In the genomic region with DNA sequence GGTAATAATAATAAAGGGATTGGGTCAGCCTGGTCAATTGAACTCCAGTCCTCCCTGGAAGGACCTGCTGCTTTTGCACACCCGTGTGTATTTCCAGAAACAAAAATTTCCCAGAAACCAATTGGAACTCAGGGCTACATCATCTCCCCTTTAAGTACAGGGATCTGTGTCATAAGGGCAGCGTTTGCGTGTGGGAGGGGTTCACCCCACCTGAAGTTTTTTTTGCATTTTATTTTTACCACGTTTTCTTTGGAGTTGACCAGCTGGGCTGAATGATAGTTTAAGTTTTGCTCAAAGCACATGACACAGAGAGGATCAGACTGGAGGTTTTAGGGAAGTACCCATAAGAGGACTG, we compare ENCODE assay signal across 14 mouse cellular contexts. TPM values are rescaled to one million over a fixed set of nuclear protein-coding genes. Genes with fewer than 3 reads are reported as not detected.
DNase-seq lines count a peak whose midpoint lies in the region; ATAC-seq lines count a peak whose summit lies in the region.
"Had no signal": no experiment of that assay in that cellular context is flagged by ENCODE, and none has a peak within 500 bp of the region (broad histone marks: within the 10 kb centered on the region; RNA-seq: fewer than 3 reads in every experiment).

No protein-coding gene starts in this region.

- WGBS in kidney, embryonic 15.5 days, result 12% methylated on average over 4 of the region's 4 CpGs
- WGBS in hindbrain, embryonic 14.5 days, result 4% methylated on average over 4 of the region's 4 CpGs
- WGBS in neural tube, embryonic 13.5 days, result 4% methylated on average over 4 of the region's 4 CpGs
- WGBS in forebrain, embryonic 16.5 days, result 2% methylated on average over 4 of the region's 4 CpGs

- peak overlapping the region; percentile 61; the same call in 1 of the 2 replicates for H3K9ac ChIP-seq in kidney, embryonic 15.5 days
- H3K9ac ChIP-seq in hindbrain, embryonic 14.5 days, result peak overlapping the region; percentile 97
- peak overlapping the region; percentile 100 for H3K9ac ChIP-seq in neural tube, embryonic 13.5 days
- no peak overlapping the region for H3K9ac ChIP-seq in forebrain, embryonic 16.5 days (replicated peaks; ENCODE audit: low read depth, low read length)

- peak; percentile 61 for DNase-seq in adrenal gland, adult 2 months
- DNase-seq in adrenal gland, postnatal 25 days, result no peak
- DNase-seq in kidney, postnatal 14 days, result no peak
- DNase-seq in hindbrain, embryonic 14.5 days (ENCODE audit: low spot score), result no peak
- no peak for DNase-seq in thymus, postnatal 4 days
- DNase-seq: cerebellum, postnatal 14 days; gastrocnemius, postnatal 25 days; liver, embryonic 13.5 days; midbrain, embryonic 14.5 days; right cerebral cortex, adult 18-20 months had no signal

- peak overlapping the region; percentile 43 for H3K4me3 ChIP-seq in kidney, embryonic 15.5 days (replicated peaks)
- peak overlapping the region; percentile 48 for H3K4me3 ChIP-seq in hindbrain, embryonic 14.5 days (replicated peaks; ENCODE audit: low read length)
- H3K4me3 ChIP-seq in neural tube, embryonic 13.5 days, result peak overlapping the region; percentile 99
- H3K4me3 ChIP-seq in forebrain, embryonic 16.5 days (replicated peaks; ENCODE audit: low read length), result no peak overlapping the region

- no peaks in the 10 kb centered on the region for H3K9me3 ChIP-seq in kidney, embryonic 15.5 days (replicated peaks)
- no peaks in the 10 kb centered on the region for H3K9me3 ChIP-seq in hindbrain, embryonic 14.5 days (ENCODE audit: control insufficient read depth, low read length)
- no peaks in the 10 kb centered on the region for H3K9me3 ChIP-seq in neural tube, embryonic 13.5 days
- H3K9me3 ChIP-seq in forebrain, embryonic 16.5 days (ENCODE audit: control insufficient read depth, low read length), result no peaks in the 10 kb centered on the region
- H3K9me3 ChIP-seq: liver, embryonic 13.5 days had no signal

- no peak for ATAC-seq in kidney, embryonic 15.5 days (replicated peaks; ENCODE audit: low FRiP score)
- ATAC-seq in hindbrain, embryonic 14.5 days (ENCODE audit: low FRiP score), result no peak
- ATAC-seq in neural tube, embryonic 13.5 days (ENCODE audit: low read depth), result no peak
- no peak for ATAC-seq in forebrain, embryonic 16.5 days

- H3K36me3 ChIP-seq in kidney, embryonic 15.5 days, result peaks cover 39% of the 10 kb centered on the region
- 0 out of 2 replicates have a peak, but pooled peaks cover 5% of the 10 kb centered on the region for H3K36me3 ChIP-seq in hindbrain, embryonic 14.5 days (replicated peaks; ENCODE audit: control insufficient read depth, insufficient read depth)
- H3K36me3 ChIP-seq in neural tube, embryonic 13.5 days, result peaks cover 43% of the 10 kb centered on the region
- H3K36me3 ChIP-seq in forebrain, embryonic 16.5 days (ENCODE audit: control insufficient read depth, insufficient read depth), result no peaks in the 10 kb centered on the region
- H3K36me3 ChIP-seq: liver, embryonic 13.5 days had no signal

- H3K4me2 ChIP-seq in kidney, embryonic 15.5 days, result peak overlapping the region; percentile 76
- peak overlapping the region; percentile 77 for H3K4me2 ChIP-seq in hindbrain, embryonic 14.5 days (replicated peaks)
- H3K4me2 ChIP-seq in neural tube, embryonic 13.5 days, result peak overlapping the region; percentile 96
- no peak overlapping the region for H3K4me2 ChIP-seq in forebrain, embryonic 16.5 days (ENCODE audit: low read length)

- H3K27ac ChIP-seq in kidney, embryonic 15.5 days, result peak overlapping the region; percentile 100
- H3K27ac ChIP-seq in hindbrain, embryonic 14.5 days, result peak overlapping the region; percentile 99
- peak overlapping the region; percentile 100 for H3K27ac ChIP-seq in neural tube, embryonic 13.5 days (replicated peaks)
- H3K27ac ChIP-seq in forebrain, embryonic 16.5 days (ENCODE audit: low read length), result no peak overlapping the region

- H3K27me3 ChIP-seq in kidney, embryonic 15.5 days, result no peaks in the 10 kb centered on the region
- H3K27me3 ChIP-seq in hindbrain, embryonic 14.5 days (ENCODE audit: control insufficient read depth, insufficient read depth, low read length), result peaks cover 68% of the 10 kb centered on the region
- H3K27me3 ChIP-seq in neural tube, embryonic 13.5 days, result no peaks in the 10 kb centered on the region
- H3K27me3 ChIP-seq in forebrain, embryonic 16.5 days (replicated peaks; ENCODE audit: control insufficient read depth, insufficient read depth, low read length), result peaks cover 89% of the 10 kb centered on the region

- H3K4me1 ChIP-seq in kidney, embryonic 15.5 days, result peaks cover 95% of the 10 kb centered on the region
- peaks cover 26% of the 10 kb centered on the region for H3K4me1 ChIP-seq in hindbrain, embryonic 14.5 days (replicated peaks; ENCODE audit: control insufficient read depth, insufficient read depth, low read length)
- peaks cover 94% of the 10 kb centered on the region for H3K4me1 ChIP-seq in neural tube, embryonic 13.5 days (replicated peaks)
- peaks cover 5% of the 10 kb centered on the region for H3K4me1 ChIP-seq in forebrain, embryonic 16.5 days (replicated peaks; ENCODE audit: control insufficient read depth, insufficient read depth, low read length)

RNA-seq across cellular contexts. Expression of gene Hoxb2, which starts 7.8 kb away (rescaled TPM):
- 10 to 100 TPM; 18.7 to 22.6 TPM for total RNA-seq in adrenal gland, adult 2 months (2021)
- 69.6 and 86.1 TPM in 2 replicates for polyA plus RNA-seq in adrenal gland, adult 2 months (2012; rRNA removed)
- 24.0 and 25.6 TPM in 2 replicates for total RNA-seq in adrenal gland, postnatal 25 days (2021)
- polyA plus RNA-seq in kidney, embryonic 15.5 days (2015; fragmentation: Nextera tagmentation; extraction: Ambion mirVana), result 45.7 and 45.9 TPM in 2 replicates
- polyA plus RNA-seq in hindbrain, embryonic 14.5 days (2014; fragmentation: Nextera tagmentation; extraction: Ambion mirVana), result 39.5 and 42.9 TPM in 2 replicates
- 63.0 and 67.1 TPM in 2 replicates for polyA plus RNA-seq in neural tube, embryonic 13.5 days (2015; fragmentation: Nextera tagmentation; extraction: Ambion mirVana)
- polyA plus RNA-seq in forebrain, embryonic 16.5 days (2015; fragmentation: Nextera tagmentation; extraction: Ambion mirVana), result not detected in 2 replicates
- total RNA-seq: layer of hippocampus, adult 8-10 months had no signal

RNA-seq across cellular contexts. Expression of gene Hoxb3, which starts 19.4 kb away (rescaled TPM):
- total RNA-seq in adrenal gland, adult 2 months (2021), result 10 to 100 TPM; 20.1 to 21.9 TPM
- 89.4 and 94.9 TPM in 2 replicates for polyA plus RNA-seq in adrenal gland, adult 2 months (2012; rRNA removed)
- total RNA-seq in adrenal gland, postnatal 25 days (2021), result 33.0 and 40.1 TPM in 2 replicates
- polyA plus RNA-seq in kidney, embryonic 15.5 days (2015; fragmentation: Nextera tagmentation; extraction: Ambion mirVana), result 4.4 and 4.5 TPM in 2 replicates
- 12.8 and 17.2 TPM in 2 replicates for polyA plus RNA-seq in hindbrain, embryonic 14.5 days (2014; fragmentation: Nextera tagmentation; extraction: Ambion mirVana)
- polyA plus RNA-seq in neural tube, embryonic 13.5 days (2015; fragmentation: Nextera tagmentation; extraction: Ambion mirVana), result 12.8 and 14.7 TPM in 2 replicates
- not detected in 2 replicates for polyA plus RNA-seq in forebrain, embryonic 16.5 days (2015; fragmentation: Nextera tagmentation; extraction: Ambion mirVana)
- total RNA-seq: layer of hippocampus, adult 8-10 months had no signal
- polyA plus RNA-seq: midbrain, embryonic 14.5 days had no signal

RNA-seq across cellular contexts. Expression of gene Hoxb1, which starts 23.0 kb away (rescaled TPM):
- total RNA-seq in adrenal gland, adult 2 months (2021), result not detected
- not detected in 2 replicates for polyA plus RNA-seq in adrenal gland, adult 2 months (2012; rRNA removed)
- not detected in 2 replicates for total RNA-seq in adrenal gland, postnatal 25 days (2021)
- 0.27 and 0.35 TPM in 2 replicates for polyA plus RNA-seq in kidney, embryonic 15.5 days (2015; fragmentation: Nextera tagmentation; extraction: Ambion mirVana)
- 0.33 and 0.56 TPM in 2 replicates for polyA plus RNA-seq in hindbrain, embryonic 14.5 days (2014; fragmentation: Nextera tagmentation; extraction: Ambion mirVana)
- 1.2 and 1.6 TPM in 2 replicates for polyA plus RNA-seq in neural tube, embryonic 13.5 days (2015; fragmentation: Nextera tagmentation; extraction: Ambion mirVana)
- not detected in 2 replicates for polyA plus RNA-seq in forebrain, embryonic 16.5 days (2015; fragmentation: Nextera tagmentation; extraction: Ambion mirVana)
- total RNA-seq: gastrocnemius, postnatal 25 days; layer of hippocampus, adult 8-10 months had no signal
- polyA plus RNA-seq: midbrain, embryonic 14.5 days had no signal

RNA-seq across cellular contexts. Expression of gene Hoxb4, which starts 24.5 kb away (rescaled TPM):
- total RNA-seq in adrenal gland, adult 2 months (2021), result 10 to 100 TPM; 16.7 to 21.8 TPM
- polyA plus RNA-seq in adrenal gland, adult 2 months (2012; rRNA removed), result 27.9 and 30.0 TPM in 2 replicates
- 27.6 and 31.5 TPM in 2 replicates for total RNA-seq in adrenal gland, postnatal 25 days (2021)
- 6.4 and 7.1 TPM in 2 replicates for polyA plus RNA-seq in kidney, embryonic 15.5 days (2015; fragmentation: Nextera tagmentation; extraction: Ambion mirVana)
- polyA plus RNA-seq in hindbrain, embryonic 14.5 days (2014; fragmentation: Nextera tagmentation; extraction: Ambion mirVana), result 4.0 and 5.4 TPM in 2 replicates
- polyA plus RNA-seq in neural tube, embryonic 13.5 days (2015; fragmentation: Nextera tagmentation; extraction: Ambion mirVana), result 7.5 and 8.7 TPM in 2 replicates
- not detected in 2 replicates for polyA plus RNA-seq in forebrain, embryonic 16.5 days (2015; fragmentation: Nextera tagmentation; extraction: Ambion mirVana)
- polyA plus RNA-seq: midbrain, embryonic 14.5 days had no signal

RNA-seq across cellular contexts. Expression of gene Hoxb5, which starts 39.4 kb away (rescaled TPM):
- total RNA-seq in adrenal gland, adult 2 months (2021), result 10 to 100 TPM; 15.2 to 31.6 TPM
- 43.4 and 45.6 TPM in 2 replicates for polyA plus RNA-seq in adrenal gland, adult 2 months (2012; rRNA removed)
- total RNA-seq in adrenal gland, postnatal 25 days (2021), result 36.5 and 36.8 TPM in 2 replicates
- polyA plus RNA-seq in kidney, embryonic 15.5 days (2015; fragmentation: Nextera tagmentation; extraction: Ambion mirVana), result 18.8 and 20.2 TPM in 2 replicates
- polyA plus RNA-seq in hindbrain, embryonic 14.5 days (2014; fragmentation: Nextera tagmentation; extraction: Ambion mirVana), result 140 and 157 TPM in 2 replicates
- polyA plus RNA-seq in neural tube, embryonic 13.5 days (2015; fragmentation: Nextera tagmentation; extraction: Ambion mirVana), result 67.1 and 88.3 TPM in 2 replicates
- polyA plus RNA-seq in forebrain, embryonic 16.5 days (2015; fragmentation: Nextera tagmentation; extraction: Ambion mirVana), result not detected in 2 replicates
- total RNA-seq: layer of hippocampus, adult 8-10 months had no signal
- polyA plus RNA-seq: midbrain, embryonic 14.5 days had no signal

Comparison
In these comparisons a context has a peak if more than half of its experiments do, and no peak if none do; other contexts are left out.
1. RNA of gene Hoxb2, which starts 7.8 kb away (polyA plus RNA-seq): 69.6 to 86.1 TPM in adrenal gland, adult 2 months, 63.0 to 67.1 TPM in neural tube, embryonic 13.5 days, 45.7 to 45.9 TPM in kidney, embryonic 15.5 days and 39.5 to 42.9 TPM in hindbrain, embryonic 14.5 days; not detected in forebrain, embryonic 16.5 days; every median in the first group is over 10 times any median in the second.